Mouse (Mus musculus): Measurements from ENCODE around the gene Atp13a3.

DNA sequence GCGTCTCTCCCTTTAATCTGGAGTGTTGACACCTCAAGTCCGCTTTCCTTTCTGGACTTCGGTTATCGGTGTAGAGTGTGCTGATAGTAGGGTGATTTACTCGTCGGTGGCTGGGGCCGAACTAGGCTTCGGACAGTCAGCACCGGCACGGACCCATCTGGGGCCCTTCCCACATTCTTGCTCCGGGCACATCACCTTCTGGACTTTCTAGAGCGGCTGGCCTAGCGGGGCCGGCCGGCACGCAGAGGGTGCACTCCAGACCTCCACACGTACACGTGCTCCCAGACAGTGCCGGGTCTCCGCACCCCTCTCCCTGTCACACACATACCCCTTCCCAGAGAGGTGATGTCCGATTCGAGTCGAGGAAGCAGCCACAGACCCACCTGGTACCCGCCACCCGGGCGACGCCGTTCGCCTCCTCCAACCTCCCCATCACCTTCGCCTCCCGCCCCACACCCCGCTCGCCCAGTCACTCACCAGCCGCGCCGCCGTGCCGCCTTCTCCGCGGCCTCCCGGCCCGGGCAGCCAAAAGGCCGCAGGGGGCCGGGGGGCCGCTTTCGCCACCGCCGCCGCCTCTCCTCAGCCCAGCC, 17.8 kb downstream of the Atp13a3 start:
- no peak for TF ChIP-seq POLR2A (IDR thresholded peaks at IDR 0.05; ENCODE audit: insufficient read depth, low read length)
- no peak for TF ChIP-seq CTCF (IDR thresholded peaks at IDR 0.05; ENCODE audit: low read depth, low read length)
- TF ChIP-seq EP300 (IDR thresholded peaks at IDR 0.05; ENCODE audit: insufficient read depth, low read depth, low read length): no peak
